Mouse (Mus musculus): ENCODE results near the gene Stat3. TPM values are rescaled to one million over a fixed set of nuclear protein-coding genes. Genes with fewer than 3 reads are reported as not detected.

The Stat3 gene
- 20.3 TPM for polyA plus RNA-seq (2014; fragmentation: Illumina TruSeq; extraction: RNeasy Lipid Tissue Mini Kit (QIAGEN cat#74804))

DNA sequence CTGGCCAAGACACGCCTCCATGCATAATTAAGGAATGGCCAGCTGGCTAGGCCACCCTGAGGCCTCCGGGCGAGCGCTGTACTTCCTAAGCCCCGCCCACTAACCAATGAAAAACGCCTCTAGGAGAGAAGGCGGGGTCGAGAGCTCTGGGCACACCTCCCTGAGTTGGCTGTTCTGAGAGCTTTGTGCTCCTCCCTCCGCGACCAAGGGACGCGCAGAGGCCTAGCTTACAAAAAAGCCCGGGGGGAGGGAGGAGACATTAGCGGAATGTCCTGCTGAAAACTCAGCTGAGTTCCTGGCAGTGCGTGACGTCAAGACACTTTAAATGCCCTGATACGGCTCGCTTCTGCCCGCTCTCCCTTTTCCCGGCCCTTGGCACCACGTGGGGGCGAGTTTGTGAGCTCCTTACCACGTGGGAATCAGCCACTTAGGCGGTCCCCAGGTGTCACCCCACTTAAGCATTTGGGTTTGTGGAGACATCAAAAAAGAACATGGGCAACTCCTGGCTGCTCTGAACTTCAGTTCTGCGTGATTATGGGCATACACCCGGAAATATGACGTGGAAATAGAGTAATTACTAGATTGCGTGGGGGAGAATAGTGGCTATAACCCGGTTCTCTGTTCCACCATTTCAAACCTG is at the start of gene Stat3:
TSS of gene Stat3 (minus strand) at position 29 of the 640 bp plus-strand sequence.

GRCm38 (mm10) chr11:100970557-100970937 is 31.2 kb upstream of the Stat3 start, which contains the start of gene Cavin1:
Gene Cavin1, minus strand, starts transcription at chr11:100970887.

DNA sequence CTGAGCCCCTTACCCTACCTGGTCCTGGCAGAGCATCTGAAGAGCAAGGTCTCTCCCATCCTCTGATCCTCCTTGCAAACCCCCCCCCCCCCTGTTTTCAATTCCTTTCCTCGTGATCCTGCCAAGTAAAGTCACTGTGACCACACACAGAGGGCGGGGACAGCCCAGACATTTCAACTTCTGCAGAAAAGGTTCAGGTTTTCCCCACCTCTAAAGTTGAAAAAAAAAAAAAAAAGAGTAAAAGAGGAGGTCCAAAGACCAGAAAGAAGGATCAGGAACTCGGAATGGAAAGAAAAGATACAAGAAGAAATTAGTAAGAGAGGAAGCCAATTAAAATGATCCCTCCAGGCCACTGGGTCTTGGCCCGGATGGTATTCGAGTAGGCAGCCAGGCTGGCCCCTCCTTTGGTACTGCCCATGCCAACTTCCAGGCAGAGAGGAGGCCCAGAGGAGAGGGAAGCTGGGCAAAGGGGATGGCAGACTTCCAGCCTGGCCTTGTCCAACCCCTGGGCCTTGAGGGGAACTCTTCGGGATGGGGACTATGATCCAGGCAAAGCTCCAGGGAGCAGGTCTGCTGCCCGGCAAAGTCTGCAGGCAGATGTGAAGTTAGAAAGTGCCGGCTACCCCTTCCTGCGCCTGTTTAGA is 80.3 kb downstream of the Stat3 start, which contains the start of gene Stat5a:
TSS of gene Stat5a (plus strand) at position 417 of the 644 bp plus-strand sequence.

GRCm38 (mm10) chr11:100850038-100850777 is 89.1 kb downstream of the Stat3 start, which contains the start of gene Stat5b:
Gene Stat5b, minus strand, starts transcription at chr11:100850724.

Other genes starting within 250 kb of the Stat3 start
- gene Zfp385c, start 247.1 kb downstream of the Stat3 start, polyA plus RNA-seq (2014; fragmentation: Illumina TruSeq; extraction: RNeasy Lipid Tissue Mini Kit (QIAGEN cat#74804)), result 0.17 TPM
- gene Dhx58, start 235.3 kb downstream of the Stat3 start, polyA plus RNA-seq (2014; fragmentation: Illumina TruSeq; extraction: RNeasy Lipid Tissue Mini Kit (QIAGEN cat#74804)), result 0.60 TPM
- gene Kat2a, start 227.1 kb downstream of the Stat3 start, polyA plus RNA-seq (2014; fragmentation: Illumina TruSeq; extraction: RNeasy Lipid Tissue Mini Kit (QIAGEN cat#74804)), result 2.3 TPM
- not detected for gene Hspb9, start 225.7 kb downstream of the Stat3 start, polyA plus RNA-seq (2014; fragmentation: Illumina TruSeq; extraction: RNeasy Lipid Tissue Mini Kit (QIAGEN cat#74804))
- gene Rab5c, start 201.3 kb downstream of the Stat3 start, polyA plus RNA-seq (2014; fragmentation: Illumina TruSeq; extraction: RNeasy Lipid Tissue Mini Kit (QIAGEN cat#74804)), result 29.9 TPM
- not detected for gene Kcnh4, start 179.6 kb downstream of the Stat3 start, polyA plus RNA-seq (2014; fragmentation: Illumina TruSeq; extraction: RNeasy Lipid Tissue Mini Kit (QIAGEN cat#74804))
- gene Hcrt, start 176.6 kb downstream of the Stat3 start, polyA plus RNA-seq (2014; fragmentation: Illumina TruSeq; extraction: RNeasy Lipid Tissue Mini Kit (QIAGEN cat#74804)), result not detected
- 1.3 TPM for gene Ghdc, start 168.6 kb downstream of the Stat3 start, polyA plus RNA-seq (2014; fragmentation: Illumina TruSeq; extraction: RNeasy Lipid Tissue Mini Kit (QIAGEN cat#74804))
- 8.5 TPM for gene Stat5b, start 88.8 kb downstream of the Stat3 start, polyA plus RNA-seq (2014; fragmentation: Illumina TruSeq; extraction: RNeasy Lipid Tissue Mini Kit (QIAGEN cat#74804))
- gene Stat5a, start 80.2 kb downstream of the Stat3 start, polyA plus RNA-seq (2014; fragmentation: Illumina TruSeq; extraction: RNeasy Lipid Tissue Mini Kit (QIAGEN cat#74804)), result 5.4 TPM
- gene Cavin1, start 31.3 kb upstream of the Stat3 start, polyA plus RNA-seq (2014; fragmentation: Illumina TruSeq; extraction: RNeasy Lipid Tissue Mini Kit (QIAGEN cat#74804)), result 186 TPM
- 64.6 TPM for gene Atp6v0a1, start 69.9 kb upstream of the Stat3 start, polyA plus RNA-seq (2014; fragmentation: Illumina TruSeq; extraction: RNeasy Lipid Tissue Mini Kit (QIAGEN cat#74804))
- 1.3 TPM for gene Naglu, start 130.5 kb upstream of the Stat3 start, polyA plus RNA-seq (2014; fragmentation: Illumina TruSeq; extraction: RNeasy Lipid Tissue Mini Kit (QIAGEN cat#74804))
- 159 TPM for gene Hsd17b1, start 138.9 kb upstream of the Stat3 start, polyA plus RNA-seq (2014; fragmentation: Illumina TruSeq; extraction: RNeasy Lipid Tissue Mini Kit (QIAGEN cat#74804))
- 6.9 TPM for gene Coasy, start 143.0 kb upstream of the Stat3 start, polyA plus RNA-seq (2014; fragmentation: Illumina TruSeq; extraction: RNeasy Lipid Tissue Mini Kit (QIAGEN cat#74804))
- gene Mlx, start 147.7 kb upstream of the Stat3 start, polyA plus RNA-seq (2014; fragmentation: Illumina TruSeq; extraction: RNeasy Lipid Tissue Mini Kit (QIAGEN cat#74804)), result 28.9 TPM
- gene Psmc3ip, start 155.9 kb upstream of the Stat3 start, polyA plus RNA-seq (2014; fragmentation: Illumina TruSeq; extraction: RNeasy Lipid Tissue Mini Kit (QIAGEN cat#74804)), result 10.6 TPM
- gene Retreg3, start 180.4 kb upstream of the Stat3 start, polyA plus RNA-seq (2014; fragmentation: Illumina TruSeq; extraction: RNeasy Lipid Tissue Mini Kit (QIAGEN cat#74804)), result 48.5 TPM
- 1.2 TPM for gene Tubg1, start 180.4 kb upstream of the Stat3 start, polyA plus RNA-seq (2014; fragmentation: Illumina TruSeq; extraction: RNeasy Lipid Tissue Mini Kit (QIAGEN cat#74804))
- gene Tubg2, start 216.4 kb upstream of the Stat3 start, polyA plus RNA-seq (2014; fragmentation: Illumina TruSeq; extraction: RNeasy Lipid Tissue Mini Kit (QIAGEN cat#74804)), result not detected
- gene Cntnap1, start 231.0 kb upstream of the Stat3 start, polyA plus RNA-seq (2014; fragmentation: Illumina TruSeq; extraction: RNeasy Lipid Tissue Mini Kit (QIAGEN cat#74804)), result 0.48 TPM
- gene Plekhh3, start 231.8 kb upstream of the Stat3 start, polyA plus RNA-seq (2014; fragmentation: Illumina TruSeq; extraction: RNeasy Lipid Tissue Mini Kit (QIAGEN cat#74804)), result 0.48 TPM
- gene Ccr10, start 235.9 kb upstream of the Stat3 start, polyA plus RNA-seq (2014; fragmentation: Illumina TruSeq; extraction: RNeasy Lipid Tissue Mini Kit (QIAGEN cat#74804)), result not detected